Mouse (Mus musculus) kidney, adult 8-10 months (tissue): Measurements from ENCODE around the gene Atl3.
A peak's percentile ranks its signal among the peaks of the same experiment; 100 is the strongest.
"Not testable (repeated sequence)": the region's sequence is repeated elsewhere in the genome, so short reads cannot be mapped to it uniquely, and the experiment has no call there.

Experiments used
- DNase-seq, 2 experiments: peaks; one replicate each; pipeline ENCODE4 v3.0.0; 2022

Gene Atl3

GRCm38 (mm10) chr19:7493352-7494186 lies at the start of gene Atl3:
Gene Atl3 (plus strand): TSS chr19:7494040.
- no peak for DNase-seq

- DNase-seq: no peak
These were observed 48.7 kb upstream of the Atl3 start for GRCm38 (mm10) chr19:7445105-7445504.

- no peak for DNase-seq
These were observed 48.2 kb upstream of the Atl3 start for GRCm38 (mm10) chr19:7445596-7445995.

DNA sequence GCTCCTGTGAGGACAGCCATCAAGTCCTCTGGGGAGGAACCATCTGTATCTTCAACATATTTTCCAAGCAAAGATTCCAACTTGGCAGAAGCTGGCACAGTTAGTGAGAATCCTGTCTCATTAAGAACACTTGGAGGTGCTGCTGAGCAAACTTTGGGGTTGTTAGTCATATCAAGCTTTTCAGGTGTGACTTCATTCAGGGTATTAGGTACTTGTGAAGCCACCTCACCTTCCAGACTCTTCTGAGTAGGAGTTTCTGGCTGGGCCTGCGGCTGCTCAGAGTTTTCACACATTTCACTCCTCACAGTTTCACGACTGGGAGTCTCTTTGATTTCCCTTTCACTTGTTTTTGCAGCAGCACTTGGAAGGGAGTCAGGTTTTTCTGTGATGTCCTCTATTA lies 37.0 kb upstream of the Atl3 start:
- no peak for DNase-seq

GRCm38 (mm10) chr19:7458901-7459300 lies 34.9 kb upstream of the Atl3 start:
- peak in 1 of 2 experiments; percentile 33 for DNase-seq

DNA sequence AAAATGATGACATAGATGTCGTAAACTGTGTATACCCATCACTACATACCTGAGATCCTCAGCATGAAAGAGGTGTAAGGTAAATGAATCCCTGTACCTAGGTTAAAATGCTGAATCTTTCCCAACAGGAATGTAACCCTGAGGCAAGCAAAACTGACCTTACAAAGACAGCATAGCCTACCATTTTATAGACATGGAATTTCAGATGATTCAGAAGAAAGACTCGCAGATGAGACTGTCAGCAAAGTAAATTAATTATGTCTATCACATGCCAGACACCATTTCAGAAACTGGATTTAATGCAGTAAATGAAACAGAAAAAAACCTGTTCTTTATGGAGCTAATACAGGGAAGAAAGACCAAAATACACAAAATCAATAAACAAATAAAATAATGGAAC lies 34.5 kb upstream of the Atl3 start:
- DNase-seq: no peak

GRCm38 (mm10) chr19:7467915-7468314 lies 25.9 kb upstream of the Atl3 start:
- DNase-seq: no peak

DNA sequence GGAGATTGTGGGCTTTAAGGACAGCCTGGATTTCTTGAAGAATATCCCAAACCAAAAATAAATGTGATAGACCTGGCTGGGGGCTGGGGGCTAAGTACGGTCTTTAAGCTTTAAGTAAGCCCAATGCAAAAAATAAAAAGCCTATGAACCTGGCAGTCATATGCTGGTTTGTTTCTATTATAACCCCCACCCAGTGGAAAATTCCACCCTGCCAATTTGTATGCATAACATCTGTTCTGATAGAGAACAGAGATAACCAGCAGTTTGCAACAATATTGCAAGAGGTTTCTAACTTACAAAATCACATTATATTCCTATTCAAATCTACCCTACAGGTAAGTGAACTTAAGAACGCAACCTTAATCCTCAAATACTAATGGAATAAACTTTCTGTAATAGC lies 23.2 kb upstream of the Atl3 start:
- no peak for DNase-seq

- no peak for DNase-seq
These were observed 14.0 kb upstream of the Atl3 start for GRCm38 (mm10) chr19:7479751-7480248.

GRCm38 (mm10) chr19:7481541-7482265 lies 12.1 kb upstream of the Atl3 start:
- no peak for DNase-seq

DNA sequence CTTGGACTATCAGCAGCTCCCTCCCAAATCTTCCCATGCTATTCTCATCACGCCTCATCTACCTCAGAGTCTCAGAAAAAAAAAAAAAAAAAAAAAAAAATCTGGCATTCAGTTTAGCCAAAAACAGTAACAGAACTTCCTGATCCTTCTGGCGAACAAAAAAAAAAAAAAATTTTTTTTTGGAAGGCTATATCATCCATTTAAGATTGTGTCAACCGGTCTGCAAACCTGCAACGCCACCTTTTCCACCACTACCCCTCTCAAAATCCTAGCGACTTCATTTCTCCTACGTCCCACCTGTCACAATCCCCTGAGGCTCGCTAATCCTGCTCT lies 11.6 kb upstream of the Atl3 start:
- DNase-seq: no peak

- DNase-seq: peak; percentile 96
These were observed 11.0 kb upstream of the Atl3 start, which contains the start of gene Rtn3 for GRCm38 (mm10) chr19:7482599-7483511. Gene Rtn3 (minus strand): TSS chr19:7483281.

- no peak for DNase-seq
These were observed 10.3 kb upstream of the Atl3 start for GRCm38 (mm10) chr19:7483512-7483882.

DNA sequence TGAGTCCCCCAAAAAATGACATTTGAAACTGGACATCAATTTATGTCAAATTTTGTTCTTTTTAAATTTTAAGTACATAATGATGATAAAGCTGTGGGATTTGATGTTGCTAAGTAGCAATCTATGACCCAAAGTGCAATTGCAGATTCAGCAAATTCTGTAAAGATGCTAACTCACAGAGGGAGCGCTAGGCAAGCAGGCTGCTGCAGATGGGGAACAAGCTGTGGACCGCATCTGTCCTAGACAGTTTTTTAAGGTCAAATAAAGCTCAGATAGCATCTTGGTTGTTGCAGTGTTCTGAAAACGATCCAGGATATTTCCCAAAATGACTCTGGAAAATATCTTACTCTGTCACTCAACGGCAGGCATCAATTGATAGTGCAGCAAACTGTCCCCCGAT lies 9.8 kb upstream of the Atl3 start:
- no peak for DNase-seq

DNA sequence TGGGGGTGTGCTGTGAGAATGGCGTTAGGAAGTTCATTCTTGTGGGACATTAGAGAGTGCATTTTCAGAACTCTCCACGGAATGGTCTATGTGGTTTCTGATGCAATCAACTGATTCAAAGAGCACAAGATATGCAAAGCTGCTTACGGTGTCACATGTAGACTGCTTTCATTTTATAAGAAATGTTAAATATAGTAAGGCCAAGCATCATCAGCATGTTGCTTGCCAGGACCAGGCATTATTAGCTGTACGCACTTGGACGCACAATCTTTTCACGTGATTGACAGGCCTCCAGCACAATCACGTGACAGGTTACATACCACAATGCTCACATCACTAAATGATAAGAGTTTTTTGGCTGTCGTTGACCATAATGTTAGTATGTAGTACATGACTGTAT lies 6.2 kb upstream of the Atl3 start:
- no peak for DNase-seq

DNA sequence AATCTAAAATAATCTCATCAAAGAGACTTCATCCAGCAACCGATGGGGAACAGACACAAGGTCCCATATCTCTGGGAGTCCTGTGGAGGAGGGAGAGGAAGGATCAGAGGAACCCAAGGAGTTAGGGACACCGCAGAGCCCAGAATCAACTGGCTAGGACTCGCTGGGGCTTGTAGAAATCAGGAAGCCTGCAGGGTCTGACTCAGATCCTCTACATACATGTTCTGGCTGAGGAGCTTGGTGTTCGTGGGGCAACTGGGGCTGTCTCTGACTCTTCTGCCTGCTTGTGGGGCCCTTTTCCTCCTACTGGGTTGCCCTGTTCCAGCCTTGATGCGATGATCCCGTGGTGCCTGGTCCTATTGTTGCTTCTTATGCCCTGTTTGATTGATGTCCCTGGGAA lies 1.9 kb upstream of the Atl3 start:
- no peak for DNase-seq

GRCm38 (mm10) chr19:7492682-7493081 lies 1.2 kb upstream of the Atl3 start:
- DNase-seq: no peak

DNA sequence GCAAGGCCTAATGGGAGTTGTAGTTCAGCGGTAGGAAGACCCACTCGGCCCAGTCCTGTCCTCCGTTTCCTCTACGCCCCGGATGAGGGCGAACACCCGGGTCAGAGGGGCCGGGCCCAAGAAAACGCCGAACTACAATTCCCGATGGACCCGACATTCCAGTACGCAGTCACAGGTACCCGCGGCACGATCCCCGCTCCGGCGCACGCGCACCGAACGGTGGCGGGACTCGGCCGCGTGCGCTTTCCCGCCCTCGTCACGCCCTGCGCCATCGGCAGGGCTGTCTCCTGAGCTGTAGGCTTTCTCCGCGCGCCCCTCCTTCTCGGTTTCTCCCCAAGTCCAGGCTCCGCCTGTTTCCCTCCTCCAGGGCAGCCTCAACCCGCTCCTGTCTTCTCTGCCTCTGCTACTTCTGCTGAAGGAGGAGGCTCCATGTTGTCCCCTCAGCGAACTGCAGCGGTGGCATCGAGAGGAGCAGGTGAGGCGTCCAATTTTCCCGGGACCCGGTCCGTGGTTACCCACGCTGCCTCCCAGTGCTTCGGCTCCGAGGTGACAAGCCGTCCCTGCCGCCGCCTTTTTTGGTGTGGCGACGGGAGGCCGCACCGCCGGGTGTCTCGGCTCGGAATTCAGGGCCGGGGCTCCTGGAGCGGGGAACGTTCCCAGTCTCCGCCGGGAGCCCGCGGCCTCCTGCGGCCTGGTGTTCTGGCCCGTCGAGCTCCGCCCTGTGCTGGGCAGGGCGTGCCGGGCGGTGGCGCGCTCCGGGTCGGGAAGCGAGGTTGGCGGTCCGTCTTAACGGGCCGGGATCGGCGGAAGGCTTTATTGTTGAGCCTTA lies 561 bp downstream of the Atl3 start:
- peak; percentile 97 to 98 for DNase-seq

DNA sequence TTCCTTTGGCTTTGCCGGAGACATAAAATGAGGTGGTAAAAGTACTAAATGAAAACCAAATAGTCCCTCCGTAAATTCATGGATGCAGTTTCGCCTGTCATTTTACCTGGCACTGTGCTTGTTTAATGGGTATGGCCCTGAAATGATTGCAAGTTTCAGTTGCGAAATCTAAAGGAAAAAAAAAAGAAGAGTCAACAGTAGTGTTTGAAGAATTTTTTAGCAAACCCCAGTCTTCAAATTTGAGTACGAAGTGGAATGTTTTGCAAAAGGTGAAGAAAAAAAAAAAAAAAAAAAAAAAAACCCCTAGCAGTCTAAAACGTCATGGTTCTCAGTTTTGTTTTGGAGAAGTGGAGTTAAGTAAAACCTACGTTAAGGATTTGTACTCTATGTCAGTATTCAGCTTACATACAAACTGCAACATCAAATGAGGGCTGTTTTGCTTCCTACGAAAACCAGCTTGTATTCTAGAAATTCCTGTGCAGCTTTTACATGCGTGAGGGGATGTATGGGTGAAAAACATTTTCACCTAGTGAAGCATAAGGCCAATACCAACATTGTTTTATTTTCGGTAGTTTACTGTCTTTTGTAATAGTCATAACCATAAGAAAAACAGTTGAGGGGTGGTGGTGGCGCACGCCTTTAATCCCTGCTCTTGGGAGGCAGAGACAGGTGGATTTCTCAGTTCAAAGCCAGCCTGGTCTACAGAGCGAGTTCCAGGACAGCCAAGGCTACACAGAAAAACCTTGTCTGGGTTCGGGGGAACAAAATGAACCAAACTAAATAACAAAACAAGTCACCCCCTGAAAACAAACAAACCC lies 1.6 kb downstream of the Atl3 start:
- DNase-seq: no peak

- DNase-seq: not testable (repeated sequence)
These were observed 2.2 kb downstream of the Atl3 start for GRCm38 (mm10) chr19:7496070-7496469.

DNA sequence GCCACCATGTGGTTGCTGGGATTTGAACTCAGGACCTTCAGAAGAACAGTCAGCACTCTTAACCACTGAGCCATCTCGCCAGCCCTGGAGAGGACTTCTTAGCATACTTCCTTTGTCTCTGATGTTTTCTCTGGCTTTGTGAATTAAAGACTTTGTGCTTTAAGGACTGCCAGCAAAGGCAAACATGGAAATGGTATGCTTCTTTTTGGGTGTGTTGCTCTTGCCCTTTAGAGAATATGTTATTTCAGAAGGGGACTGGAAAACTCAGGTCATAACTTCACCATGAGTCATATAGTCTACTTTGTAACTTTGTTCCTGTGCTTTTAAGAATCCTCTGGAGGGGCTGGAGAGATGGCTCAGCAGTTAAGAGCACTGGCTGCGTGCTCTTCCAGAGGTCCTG lies 5.0 kb downstream of the Atl3 start:
- DNase-seq: no peak
